Mouse (Mus musculus) small intestine, adult 2 months (tissue): ENCODE results near the gene Nlrp3. TPM values are rescaled to one million over a fixed set of nuclear protein-coding genes. Genes with fewer than 3 reads are reported as not detected.

Experiments
- H3K27ac ChIP-seq: fragments of 200-500 bp; 2 replicates; pipeline ENCODE4 v1.5.1; 2012; ENCODE audit warnings: low read depth, low read length, control low read depth, inconsistent platforms; ENCODE audit not compliant: insufficient read depth
- H3K27me3 ChIP-seq: fragments of 200-500 bp; 2 replicates; pipeline ENCODE4 v1.6.1; 2012; ENCODE audit warnings: mild to moderate bottlenecking, moderate library complexity, low read length, inconsistent platforms; ENCODE audit not compliant: control insufficient read depth, insufficient read depth
- H3K36me3 ChIP-seq: fragments of 200-500 bp; 2 replicates; pipeline ENCODE4 v1.6.1; 2012; ENCODE audit warnings: mild to moderate bottlenecking, low read length, control low read depth, inconsistent platforms; ENCODE audit not compliant: control insufficient read depth, insufficient read depth
- H3K4me1 ChIP-seq: fragments of 200-500 bp; 2 replicates; pipeline ENCODE4 v1.6.1; 2012; ENCODE audit warnings: low read length, inconsistent platforms, mixed read lengths; ENCODE audit not compliant: control insufficient read depth, insufficient read depth, insufficient read length
- H3K4me3 ChIP-seq: fragments of 200-500 bp; 2 replicates; pipeline ENCODE4 v1.5.1; 2012; ENCODE audit warnings: low read depth, mild to moderate bottlenecking, control low read depth, inconsistent platforms, low read length, moderate library complexity
- CTCF ChIP-seq: fragments of 200-500 bp; IDR thresholded peaks from 2 replicates; pipeline ENCODE4 v1.5.1; 2012; ENCODE audit warnings: low read depth, mild to moderate bottlenecking, control low read depth, inconsistent platforms, low read length, moderate library complexity, mixed read lengths; ENCODE audit not compliant: insufficient replicate concordance, insufficient read length; ENCODE audit errors: extremely low read depth
- POLR2A ChIP-seq: fragments of 200-500 bp; IDR thresholded peaks from 2 replicates; pipeline ENCODE4 v1.6.1; 2012; ENCODE audit warnings: low read depth, mild to moderate bottlenecking, control low read depth, inconsistent platforms, low read length, moderate library complexity
- WGBS: fragments of 180-500 bp; shearing (Covaris S2); methylation state at CpG from one replicate; pipeline ENCODE4 v1.1.7; 2018; 5-methylcytosine and 5-hydroxymethylcytosine counted together
- polyA plus RNA-seq: library from polyadenylated mRNA; depleted of rRNA; stranded (reverse); fragments of >200 nt; gene quantifications from 2 replicates; pipeline ENCODE4 v1.2.3, GENCODE M21; 2012; rRNA removed

Nlrp3 gene
- polyA plus RNA-seq, 1 experiment, result 0.16 TPM

DNA sequence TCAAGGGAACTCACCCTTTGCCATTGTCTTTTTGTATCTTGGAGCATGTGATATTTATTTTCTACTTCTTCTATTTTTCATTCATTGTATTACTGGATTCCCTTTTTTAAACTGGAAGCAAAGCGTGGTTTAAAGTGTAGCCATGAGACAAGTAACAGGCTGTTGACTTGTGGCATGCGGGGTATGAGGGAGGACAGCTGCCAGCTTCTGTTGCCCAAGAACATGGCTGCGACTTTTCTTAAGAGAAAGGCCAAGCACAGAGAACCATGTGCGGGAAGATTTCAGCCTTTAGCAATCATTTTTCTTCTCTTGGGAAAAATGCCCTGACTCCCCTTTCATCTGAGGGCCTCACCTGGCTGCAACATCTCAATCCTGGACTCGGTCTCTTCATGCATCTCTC lies 70.3 kb downstream of the Nlrp3 start:
- H3K27me3 ChIP-seq, result no peaks in the 10 kb centered on the region
- H3K4me1 ChIP-seq, result no peaks in the 10 kb centered on the region; the same call in 1 of the 2 replicates
- no peak overlapping the region for H3K4me3 ChIP-seq
- H3K27ac ChIP-seq, result no peak overlapping the region
- H3K36me3 ChIP-seq, result no peaks in the 10 kb centered on the region
- WGBS, result 72% methylated on average over 5 of the region's 5 CpGs
- no peak for TF ChIP-seq POLR2A
- TF ChIP-seq CTCF, result no peak

GRCm38 (mm10) chr11:59614120-59614519 lies 72.8 kb downstream of the Nlrp3 start:
- no peak overlapping the region for H3K4me3 ChIP-seq
- 22% methylated on average over 4 of the region's 4 CpGs for WGBS
- no peak overlapping the region for H3K27ac ChIP-seq
- H3K27me3 ChIP-seq, result no peaks in the 10 kb centered on the region
- TF ChIP-seq POLR2A, result no peak
- no peak; the same call in 1 of the 2 replicates for TF ChIP-seq CTCF
- no peaks in the 10 kb centered on the region for H3K36me3 ChIP-seq
- H3K4me1 ChIP-seq, result no peaks in the 10 kb centered on the region; the same call in 1 of the 2 replicates

Other genes starting within 250 kb of the Nlrp3 start
- 1.1 and 1.2 TPM in 2 replicates for gene Wnt9a, start 234.6 kb upstream of the Nlrp3 start, polyA plus RNA-seq
- not detected in 2 replicates for gene Prss38, start 165.9 kb upstream of the Nlrp3 start, polyA plus RNA-seq
- 1.9 and 2.4 TPM in 2 replicates for gene Jmjd4, start 91.5 kb upstream of the Nlrp3 start, polyA plus RNA-seq
- gene Snap47, start 90.4 kb upstream of the Nlrp3 start, polyA plus RNA-seq, result 9.8 and 14.6 TPM in 2 replicates
- 0.08 TPM in 1 of 2 replicates, not detected in the other for gene Zfp867, start 69.1 kb upstream of the Nlrp3 start, polyA plus RNA-seq
- 3.7 and 5.8 TPM in 2 replicates for gene Zkscan17, start 14.8 kb upstream of the Nlrp3 start, polyA plus RNA-seq
- not detected in 2 replicates for gene Olfr222, start 34.7 kb downstream of the Nlrp3 start, polyA plus RNA-seq
- not detected in 2 replicates for gene Olfr223, start 51.7 kb downstream of the Nlrp3 start, polyA plus RNA-seq
- gene Mprip, start 119.7 kb downstream of the Nlrp3 start, polyA plus RNA-seq, result 38.8 and 76.4 TPM in 2 replicates
- 0.72 and 1.3 TPM in 2 replicates for gene Pld6, start 246.1 kb downstream of the Nlrp3 start, polyA plus RNA-seq